Mouse (Mus musculus) left cerebral cortex, postnatal 14 days (tissue): ENCODE measurements at regions not wholly inside any gene's neighbourhood (a gene's known extent, or its start where the extent isn't known, plus 50 kb on each side); places are given as distances from the start of the nearest gene placed in this dataset.
"Not testable (repeated sequence)": the region's sequence is repeated elsewhere in the genome, so short reads cannot be mapped to it uniquely, and the experiment has no call there.

Experiments
- DNase-seq, 2 experiments: peaks; one replicate each; pipeline ENCODE4 v3.0.0; 2021 to 2022; ENCODE audit warnings: low spot score in 2 of 2, mixed read lengths in 1 of 2
- intact Hi-C: fragments of 180-260 bp; cut with DNase I; formaldehyde crosslinking; loops from one replicate; pipeline ENCODE4 v1.15.1; 2025

- DNase-seq, intact Hi-C loops: not testable (repeated sequence)
Observed at GRCm38 (mm10) chr2:95433996-95434395, 884.0 kb upstream of the Lrrc4c start.

GRCm38 (mm10) chr2:95440957-95441356 is 877.0 kb upstream of the Lrrc4c start:
- DNase-seq: peak in 1 of 2 experiments; percentile 2
- intact Hi-C loops: no loop called here

GRCm38 (mm10) chr2:95443245-95443799 is 874.6 kb upstream of the Lrrc4c start:
- intact Hi-C loops: no loop called here
- DNase-seq: no peak

GRCm38 (mm10) chr2:95448897-95449296 is 869.1 kb upstream of the Lrrc4c start:
- DNase-seq: peak; percentile 3 to 45
- intact Hi-C loops: no loop called here

GRCm38 (mm10) chr2:95479827-95480226 is 838.1 kb upstream of the Lrrc4c start:
- DNase-seq: no peak
- intact Hi-C loops: no loop called here

GRCm38 (mm10) chr2:95483397-95483796 is 834.6 kb upstream of the Lrrc4c start:
- no peak for DNase-seq

GRCm38 (mm10) chr2:95487580-95488135 is 830.3 kb upstream of the Lrrc4c start:
- intact Hi-C loops: no loop called here

More at GRCm38 (mm10) chr2:95483397-95483796, 834.6 kb upstream of the Lrrc4c start:
- intact Hi-C loops: no loop called here

GRCm38 (mm10) chr2:95494026-95494697 is 823.8 kb upstream of the Lrrc4c start:
- DNase-seq: no peak
- intact Hi-C loops: no loop called here

More at GRCm38 (mm10) chr2:95487580-95488135, 830.3 kb upstream of the Lrrc4c start:
- no peak for DNase-seq

GRCm38 (mm10) chr2:95494698-95495088 is 823.3 kb upstream of the Lrrc4c start:
- DNase-seq: no peak
- intact Hi-C loops: no loop called here

- intact Hi-C loops: no loop called here
- DNase-seq: no peak
Observed at GRCm38 (mm10) chr2:95511286-95511685, 806.7 kb upstream of the Lrrc4c start.

GRCm38 (mm10) chr2:95521624-95522023 is 796.3 kb upstream of the Lrrc4c start:
- intact Hi-C loops: no loop called here

GRCm38 (mm10) chr2:95524590-95525266 is 793.2 kb upstream of the Lrrc4c start:
- no peak for DNase-seq
- intact Hi-C loops: no loop called here

More at GRCm38 (mm10) chr2:95521624-95522023, 796.3 kb upstream of the Lrrc4c start:
- DNase-seq: no peak

GRCm38 (mm10) chr2:95564089-95564488 is 753.9 kb upstream of the Lrrc4c start:
- intact Hi-C loops: no loop called here
- DNase-seq: no peak

GRCm38 (mm10) chr2:95575882-95576281 is 742.1 kb upstream of the Lrrc4c start:
- no peak for DNase-seq

GRCm38 (mm10) chr2:95579201-95579600 is 738.8 kb upstream of the Lrrc4c start:
- intact Hi-C loops: no loop called here

More at GRCm38 (mm10) chr2:95575882-95576281, 742.1 kb upstream of the Lrrc4c start:
- intact Hi-C loops: no loop called here

GRCm38 (mm10) chr2:95586002-95586401 is 732.0 kb upstream of the Lrrc4c start:
- intact Hi-C loops: no loop called here
- DNase-seq: no peak

More at GRCm38 (mm10) chr2:95579201-95579600, 738.8 kb upstream of the Lrrc4c start:
- no peak for DNase-seq

- DNase-seq: no peak
- intact Hi-C loops: no loop called here
Observed at GRCm38 (mm10) chr2:95587044-95587443, 730.9 kb upstream of the Lrrc4c start.

GRCm38 (mm10) chr2:95613354-95613753 is 704.6 kb upstream of the Lrrc4c start:
- intact Hi-C loops: no loop called here
- no peak for DNase-seq

GRCm38 (mm10) chr2:95637533-95637932 is 680.4 kb upstream of the Lrrc4c start:
- intact Hi-C loops: no loop called here
- DNase-seq: no peak

GRCm38 (mm10) chr2:95674347-95674746 is 643.6 kb upstream of the Lrrc4c start:
- intact Hi-C loops: no loop called here
- DNase-seq: no peak
